Mouse (Mus musculus): Measurements from ENCODE around the gene Nadk2. TPM values are rescaled to one million over a fixed set of nuclear protein-coding genes. Genes with fewer than 3 reads are reported as not detected.

Gene Nadk2
- polyA plus RNA-seq, 1 experiment from 2014 or later: 37.3 TPM

GRCm38 (mm10) chr15:9086813-9087212 lies 15.8 kb downstream of the Nadk2 start:
- Histone ChIP-seq H3K4me2 (replicated peaks; ENCODE audit: low read depth) (no peak overlapping the region), H3K9ac (ENCODE audit: low read depth, low read length) (no peak overlapping the region), H3K9me3 (ENCODE audit: control insufficient read depth) (no peaks in the 10 kb centered on the region)

GRCm38 (mm10) chr15:9087421-9087820 lies 16.4 kb downstream of the Nadk2 start:
- peak; percentile 17; the same call in 1 of the 2 replicates for ATAC-seq
- 62% methylated on average over 5 of the region's 5 CpGs for WGBS
- H3K27ac ChIP-seq (ENCODE audit: low read depth, low read length): peak overlapping the region; percentile 57

More at GRCm38 (mm10) chr15:9086813-9087212, 15.8 kb downstream of the Nadk2 start:
- TF ChIP-seq CTCF (IDR thresholded peaks at IDR 0.05; ENCODE audit: low read depth): no peak
- no peaks in the 10 kb centered on the region for H3K4me1 ChIP-seq (replicated peaks; ENCODE audit: control insufficient read depth, insufficient read depth, low read length)
- peaks cover 16% of the 10 kb centered on the region for H3K36me3 ChIP-seq (ENCODE audit: control insufficient read depth, insufficient read depth)
- no peak for ATAC-seq
- no peaks in the 10 kb centered on the region for H3K27me3 ChIP-seq (replicated peaks; ENCODE audit: control insufficient read depth, insufficient read depth, low read length)
- peak overlapping the region; percentile 57; the same call in 1 of the 2 replicates for H3K27ac ChIP-seq (ENCODE audit: low read depth, low read length)
- no peak overlapping the region for H3K4me3 ChIP-seq (ENCODE audit: low read depth, low read length)
- 63% methylated on average over 11 of the region's 11 CpGs for WGBS

GRCm38 (mm10) chr15:9087895-9088682 lies 17.0 kb downstream of the Nadk2 start:
- Histone ChIP-seq H3K36me3 (ENCODE audit: control insufficient read depth, insufficient read depth) (peaks cover 24% of the 10 kb centered on the region), H3K4me2 (replicated peaks; ENCODE audit: low read depth) (no peak overlapping the region), H3K4me1 (replicated peaks; ENCODE audit: control insufficient read depth, insufficient read depth, low read length) (no peaks in the 10 kb centered on the region), H3K9ac (ENCODE audit: low read depth, low read length) (no peak overlapping the region), H3K27me3 (replicated peaks; ENCODE audit: control insufficient read depth, insufficient read depth, low read length) (no peaks in the 10 kb centered on the region), H3K9me3 (ENCODE audit: control insufficient read depth) (no peaks in the 10 kb centered on the region), H3K27ac (ENCODE audit: low read depth, low read length) (peak overlapping the region; percentile 80), H3K4me3 (ENCODE audit: low read depth, low read length) (no peak overlapping the region)
- 81% methylated on average over 17 of the region's 17 CpGs for WGBS
- no peak for ATAC-seq
- TF ChIP-seq CTCF (IDR thresholded peaks at IDR 0.05; ENCODE audit: low read depth): no peak

More at GRCm38 (mm10) chr15:9087421-9087820, 16.4 kb downstream of the Nadk2 start:
- Histone ChIP-seq H3K4me3 (ENCODE audit: low read depth, low read length) (no peak overlapping the region), H3K27me3 (replicated peaks; ENCODE audit: control insufficient read depth, insufficient read depth, low read length) (no peaks in the 10 kb centered on the region), H3K9me3 (ENCODE audit: control insufficient read depth) (no peaks in the 10 kb centered on the region), H3K4me2 (replicated peaks; ENCODE audit: low read depth) (no peak overlapping the region), H3K36me3 (ENCODE audit: control insufficient read depth, insufficient read depth) (peaks cover 18% of the 10 kb centered on the region), H3K4me1 (replicated peaks; ENCODE audit: control insufficient read depth, insufficient read depth, low read length) (no peaks in the 10 kb centered on the region), H3K9ac (ENCODE audit: low read depth, low read length) (no peak overlapping the region)
- TF ChIP-seq CTCF (IDR thresholded peaks at IDR 0.05; ENCODE audit: low read depth): no peak

GRCm38 (mm10) chr15:9088683-9089072 lies 17.6 kb downstream of the Nadk2 start:
- TF ChIP-seq CTCF (IDR thresholded peaks at IDR 0.05; ENCODE audit: low read depth): no peak
- Histone ChIP-seq H3K4me1 (replicated peaks; ENCODE audit: control insufficient read depth, insufficient read depth, low read length) (no peaks in the 10 kb centered on the region), H3K36me3 (ENCODE audit: control insufficient read depth, insufficient read depth) (peaks cover 24% of the 10 kb centered on the region), H3K9me3 (ENCODE audit: control insufficient read depth) (no peaks in the 10 kb centered on the region), H3K9ac (ENCODE audit: low read depth, low read length) (no peak overlapping the region), H3K27ac (ENCODE audit: low read depth, low read length) (peak overlapping the region; percentile 80), H3K4me3 (ENCODE audit: low read depth, low read length) (no peak overlapping the region), H3K4me2 (replicated peaks; ENCODE audit: low read depth) (no peak overlapping the region), H3K27me3 (replicated peaks; ENCODE audit: control insufficient read depth, insufficient read depth, low read length) (no peaks in the 10 kb centered on the region)
- ATAC-seq: peak; percentile 67
- WGBS: 43% methylated on average over 8 of the region's 8 CpGs

GRCm38 (mm10) chr15:9089136-9089720 lies 18.2 kb downstream of the Nadk2 start:
- H3K4me1 ChIP-seq (replicated peaks; ENCODE audit: control insufficient read depth, insufficient read depth, low read length): no peaks in the 10 kb centered on the region
- no peak for TF ChIP-seq CTCF (IDR thresholded peaks at IDR 0.05; ENCODE audit: low read depth)
- WGBS: 33% methylated on average over 2 of the region's 2 CpGs
- ATAC-seq: peak; percentile 77
- no peaks in the 10 kb centered on the region for H3K9me3 ChIP-seq (ENCODE audit: control insufficient read depth)
- no peak overlapping the region for H3K4me2 ChIP-seq (replicated peaks; ENCODE audit: low read depth)
- no peak overlapping the region for H3K9ac ChIP-seq (ENCODE audit: low read depth, low read length)
- peak overlapping the region; percentile 77 for H3K27ac ChIP-seq (ENCODE audit: low read depth, low read length)
- H3K27me3 ChIP-seq (replicated peaks; ENCODE audit: control insufficient read depth, insufficient read depth, low read length): no peaks in the 10 kb centered on the region
- no peak overlapping the region for H3K4me3 ChIP-seq (ENCODE audit: low read depth, low read length)
- H3K36me3 ChIP-seq (ENCODE audit: control insufficient read depth, insufficient read depth): peaks cover 24% of the 10 kb centered on the region

GRCm38 (mm10) chr15:9090662-9091061 lies 19.6 kb downstream of the Nadk2 start:
- TF ChIP-seq CTCF (IDR thresholded peaks at IDR 0.05; ENCODE audit: low read depth): no peak
- Histone ChIP-seq H3K27me3 (replicated peaks; ENCODE audit: control insufficient read depth, insufficient read depth, low read length) (no peaks in the 10 kb centered on the region), H3K4me3 (ENCODE audit: low read depth, low read length) (no peak overlapping the region), H3K27ac (ENCODE audit: low read depth, low read length) (0 out of 2 replicates have a peak overlapping the region, but pooled peaks have one; percentile 42), H3K9ac (ENCODE audit: low read depth, low read length) (no peak overlapping the region), H3K4me1 (replicated peaks; ENCODE audit: control insufficient read depth, insufficient read depth, low read length) (0 out of 2 replicates have a peak, but pooled peaks cover 2% of the 10 kb centered on the region), H3K4me2 (replicated peaks; ENCODE audit: low read depth) (no peak overlapping the region), H3K36me3 (ENCODE audit: control insufficient read depth, insufficient read depth) (peaks cover 29% of the 10 kb centered on the region), H3K9me3 (ENCODE audit: control insufficient read depth) (no peaks in the 10 kb centered on the region)
- 47% methylated on average over 5 of the region's 5 CpGs for WGBS
- ATAC-seq: 0 out of 2 replicates have a peak, but pooled peaks have one; percentile 7

Data from intestine, postnatal 0 days (tissue).